Mouse (Mus musculus): Measurements from ENCODE around the gene Prf1.

- TF ChIP-seq CTCF (IDR thresholded peaks at IDR 0.05; ENCODE audit: low read depth) = no peak
- TF ChIP-seq EP300 (IDR thresholded peaks at IDR 0.05; ENCODE audit: low read depth) = no peak
Observed at GRCm38 (mm10) chr10:61272089-61272626, 25.5 kb upstream of the Prf1 start.

Measured in heart, postnatal 0 days (tissue).